ENCODE assay signal across 18 mouse cellular contexts in the genomic region with DNA sequence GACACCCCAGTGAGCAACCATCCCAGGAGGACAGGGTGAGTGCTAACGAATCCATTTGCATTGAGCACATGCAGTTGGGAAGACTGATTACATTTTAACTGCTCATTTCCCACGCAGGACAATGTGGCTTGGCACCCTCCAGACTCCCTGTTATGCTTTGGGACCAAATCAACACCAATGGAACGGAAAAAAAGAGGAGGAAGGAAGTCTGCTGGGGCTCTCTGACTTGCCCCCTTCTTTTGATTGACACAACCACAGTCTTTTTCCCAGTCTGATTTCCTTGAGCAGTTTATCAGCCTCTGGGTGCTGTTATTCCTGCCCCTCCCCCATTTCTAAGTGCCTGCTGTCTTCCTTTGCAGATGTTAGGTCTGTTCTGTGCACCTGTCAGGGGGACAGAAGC.
"Had no signal": no experiment of that assay in that cellular context is flagged by ENCODE, and none has a peak within 500 bp of the region (broad histone marks: within the 10 kb centered on the region; RNA-seq: fewer than 3 reads in every experiment).

No protein-coding gene starts in this region.

- H3K36me3 ChIP-seq: liver, embryonic 15.5 days; lung, embryonic 15.5 days; midbrain, embryonic 13.5 days; midbrain, embryonic 15.5 days; neural tube, embryonic 12.5 days had no signal

- H3K4me1 ChIP-seq: liver, embryonic 15.5 days; lung, embryonic 15.5 days; neural tube, embryonic 12.5 days had no signal

- H3K27me3 ChIP-seq: liver, embryonic 15.5 days; lung, embryonic 15.5 days; midbrain, embryonic 13.5 days; midbrain, embryonic 15.5 days; neural tube, embryonic 12.5 days had no signal

- H3K9me3 ChIP-seq: liver, embryonic 15.5 days; lung, embryonic 15.5 days; midbrain, embryonic 13.5 days; midbrain, embryonic 15.5 days; neural tube, embryonic 12.5 days had no signal

- ATAC-seq: liver, postnatal 0 days; lung, postnatal 0 days; midbrain, embryonic 13.5 days; midbrain, embryonic 15.5 days had no signal

- DNase-seq: liver, postnatal 0 days; lung, adult 2 months; lung, postnatal 14 days; lung, postnatal 36 days; right cerebral cortex, adult 18-20 months; right cerebral cortex, postnatal 25 days; right cerebral cortex, postnatal 4 days; spleen, adult 18-20 months; thymus, adult 18-20 months; thymus, postnatal 14 days; thymus, postnatal 36 days had no signal

- H3K4me3 ChIP-seq: liver, embryonic 15.5 days; lung, embryonic 15.5 days; midbrain, embryonic 13.5 days; midbrain, embryonic 15.5 days; neural tube, embryonic 12.5 days had no signal

- H3K27ac ChIP-seq: liver, embryonic 15.5 days; lung, embryonic 15.5 days; macrophage; midbrain, embryonic 13.5 days; midbrain, embryonic 15.5 days; neural tube, embryonic 12.5 days had no signal
